Mouse (Mus musculus): ENCODE measurements around the gene Gm13288.
"Not testable (repeated sequence)": the region's sequence is repeated elsewhere in the genome, so short reads cannot be mapped to it uniquely, and the experiment has no call there.

Gm13288 gene

GRCm38 (mm10) chr4:88802954-88803353 is 2.4 kb upstream of the Gm13288 start, which contains the start of gene Gm13287:
Gm13287 (plus strand) TSS chr4:88803254.
- DNase-seq = not testable (repeated sequence)

- peak; percentile 32 to 53 for DNase-seq
Observed at GRCm38 (mm10) chr4:88805761-88806160, 430 bp downstream of the Gm13288 start.

GRCm38 (mm10) chr4:88815928-88816327 is 10.6 kb downstream of the Gm13288 start, which contains the start of gene Ifna7:
Ifna7 (plus strand) TSS chr4:88816228.
- DNase-seq = no peak

GRCm38 (mm10) chr4:88819659-88820058 is 14.3 kb downstream of the Gm13288 start, which contains the start of gene Ifna11:
Ifna11 (plus strand) TSS chr4:88819959.
- DNase-seq = no peak

GRCm38 (mm10) chr4:88822995-88823394 is 17.7 kb downstream of the Gm13288 start:
- DNase-seq = peak in 1 of 2 experiments; percentile 50

GRCm38 (mm10) chr4:88827116-88827515 is 21.8 kb downstream of the Gm13288 start, which contains the start of gene Ifna6:
Ifna6 (plus strand) TSS chr4:88827416.
- DNase-seq = not testable (repeated sequence)

GRCm38 (mm10) chr4:88830523-88830922 is 25.2 kb downstream of the Gm13288 start:
- peak; percentile 7 to 66 for DNase-seq

- not testable (repeated sequence) for DNase-seq
Observed at GRCm38 (mm10) chr4:88835225-88835624, 29.9 kb downstream of the Gm13288 start, which contains the start of gene Ifna5. Ifna5 (plus strand) TSS chr4:88835525.

GRCm38 (mm10) chr4:88838828-88839227 is 33.5 kb downstream of the Gm13288 start:
- DNase-seq = peak in 1 of 2 experiments; percentile 58

GRCm38 (mm10) chr4:88840058-88840457 is 34.7 kb downstream of the Gm13288 start:
- DNase-seq = no peak

GRCm38 (mm10) chr4:88841438-88841911 is 36.1 kb downstream of the Gm13288 start, which contains the start of gene Ifna4:
Ifna4 (plus strand) TSS chr4:88841861.
- no peak for DNase-seq

- no peak for DNase-seq
Observed at GRCm38 (mm10) chr4:88845334-88845733, 40.0 kb downstream of the Gm13288 start.

GRCm38 (mm10) chr4:88849698-88850097 is 44.4 kb downstream of the Gm13288 start, which contains the start of gene Ifna1:
Ifna1 (plus strand) TSS chr4:88850087.
- no peak for DNase-seq

GRCm38 (mm10) chr4:88851026-88851763 is 45.9 kb downstream of the Gm13288 start:
- no peak for DNase-seq

Measured in kidney, postnatal 36 days (tissue).